Mouse (Mus musculus) megakaryocyte-erythroid progenitor cell, adult 5 weeks (primary cell): Measurements from ENCODE around the gene Bst2. TPM values are rescaled to one million over a fixed set of nuclear protein-coding genes. Genes with fewer than 3 reads are reported as not detected.

Experiments
- polyA plus RNA-seq: library from polyadenylated mRNA; stranded (reverse); fragments of >175 nt; gene quantifications from 2 replicates; pipeline ENCODE4 v1.2.3, GENCODE M21; 2012

The Bst2 gene
- 250 and 257 TPM in 2 replicates for polyA plus RNA-seq

GRCm38 (mm10) chr8:71537028-71537867 is at the start of gene Bst2:
TSS of gene Bst2 (minus strand) at chr8:71537456.

GRCm38 (mm10) chr8:71568387-71568937 is 31.2 kb upstream of the Bst2 start, which contains the start of gene Slc27a1:
TSS of gene Slc27a1 (plus strand) at chr8:71568882.

GRCm38 (mm10) chr8:71566501-71566900 is 29.2 kb upstream of the Bst2 start, which contains the start of gene Nxnl1:
TSS of gene Nxnl1 (minus strand) at chr8:71566601.

GRCm38 (mm10) chr8:71558071-71558957 is 21.1 kb upstream of the Bst2 start, which contains the start of gene Tmem221:
TSS of gene Tmem221 (minus strand) at chr8:71558871.

GRCm38 (mm10) chr8:71542632-71543343 is 5.5 kb upstream of the Bst2 start, which contains the start of gene Mvb12a:
TSS of gene Mvb12a (plus strand) at chr8:71542922.

GRCm38 (mm10) chr8:71525226-71526050 is 11.8 kb downstream of the Bst2 start, which contains the start of gene Ccdc194:
TSS of gene Ccdc194 (minus strand) at chr8:71525711.

GRCm38 (mm10) chr8:71511644-71512043 is 25.6 kb downstream of the Bst2 start, which contains the start of gene Plvap:
TSS of gene Plvap (minus strand) at chr8:71511752.

GRCm38 (mm10) chr8:71487691-71488445 is 49.4 kb downstream of the Bst2 start, which contains the start of gene Gtpbp3:
TSS of gene Gtpbp3 (plus strand) at chr8:71488103.

GRCm38 (mm10) chr8:71485142-71486135 is 51.8 kb downstream of the Bst2 start, which contains the start of gene Ano8:
TSS of gene Ano8 (minus strand) at chr8:71485963.

Other genes starting within 250 kb of the Bst2 start
- gene Use1, start 170.6 kb downstream of the Bst2 start, polyA plus RNA-seq, result 291 and 315 TPM in 2 replicates
- gene Ocel1, start 166.2 kb downstream of the Bst2 start, polyA plus RNA-seq, result 24.1 and 32.7 TPM in 2 replicates
- gene Nr2f6, start 155.5 kb downstream of the Bst2 start, polyA plus RNA-seq, result 25.0 and 27.3 TPM in 2 replicates
- not detected in 2 replicates for gene Ushbp1, start 141.7 kb downstream of the Bst2 start, polyA plus RNA-seq
- gene Babam1, start 140.6 kb downstream of the Bst2 start, polyA plus RNA-seq, result 134 and 147 TPM in 2 replicates
- 25.9 and 26.0 TPM in 2 replicates for gene Ankle1, start 131.4 kb downstream of the Bst2 start, polyA plus RNA-seq
- gene Abhd8, start 73.8 kb downstream of the Bst2 start, polyA plus RNA-seq, result 39.6 and 48.5 TPM in 2 replicates
- gene Mrpl34, start 72.5 kb downstream of the Bst2 start, polyA plus RNA-seq, result 195 and 205 TPM in 2 replicates
- gene Dda1, start 68.3 kb downstream of the Bst2 start, polyA plus RNA-seq, result 224 and 225 TPM in 2 replicates
- gene Ano8, start 51.5 kb downstream of the Bst2 start, polyA plus RNA-seq, result 10.6 and 17.2 TPM in 2 replicates
- 34.8 and 36.4 TPM in 2 replicates for gene Gtpbp3, start 49.4 kb downstream of the Bst2 start, polyA plus RNA-seq
- 12.9 and 16.5 TPM in 2 replicates for gene Plvap, start 25.7 kb downstream of the Bst2 start, polyA plus RNA-seq
- not detected in 2 replicates for gene Ccdc194, start 11.7 kb downstream of the Bst2 start, polyA plus RNA-seq
- 174 and 201 TPM in 2 replicates for gene Mvb12a, start 5.5 kb upstream of the Bst2 start, polyA plus RNA-seq
- gene Tmem221, start 21.4 kb upstream of the Bst2 start, polyA plus RNA-seq, result 0.32 and 0.37 TPM in 2 replicates
- not detected in 2 replicates for gene Nxnl1, start 29.1 kb upstream of the Bst2 start, polyA plus RNA-seq
- gene Slc27a1, start 31.4 kb upstream of the Bst2 start, polyA plus RNA-seq, result 12.6 and 18.3 TPM in 2 replicates
- gene Pgls, start 54.7 kb upstream of the Bst2 start, polyA plus RNA-seq, result 408 and 426 TPM in 2 replicates
- 14.0 and 18.2 TPM in 2 replicates for gene Fam129c, start 60.2 kb upstream of the Bst2 start, polyA plus RNA-seq
- 59.2 and 64.3 TPM in 2 replicates for gene Colgalt1, start 73.5 kb upstream of the Bst2 start, polyA plus RNA-seq
- 0.64 and 1.7 TPM in 2 replicates for gene Unc13a, start 134.3 kb upstream of the Bst2 start, polyA plus RNA-seq
- gene Jak3, start 138.8 kb upstream of the Bst2 start, polyA plus RNA-seq, result 93.6 and 114 TPM in 2 replicates
- gene Insl3, start 151.8 kb upstream of the Bst2 start, polyA plus RNA-seq, result 49.6 and 68.7 TPM in 2 replicates
- gene B3gnt3, start 164.3 kb upstream of the Bst2 start, polyA plus RNA-seq, result 0.76 and 1.4 TPM in 2 replicates
- 421 and 422 TPM in 2 replicates for gene Fcho1, start 188.3 kb upstream of the Bst2 start, polyA plus RNA-seq